Mouse (Mus musculus) forebrain, embryonic 14.5 days (tissue): ENCODE results near the gene Sh3kbp1. TPM values are rescaled to one million over a fixed set of nuclear protein-coding genes. Genes with fewer than 3 reads are reported as not detected.
A peak's percentile ranks its signal among the peaks of the same experiment; 100 is the strongest.
"Not testable (repeated sequence)": the region's sequence is repeated elsewhere in the genome, so short reads cannot be mapped to it uniquely, and the experiment has no call there.

Source experiments
- ATAC-seq: fragments of 200-750 bp; cut with Nextera tagmentation; 2 replicates; pipeline ENCODE4 v1.8.0; 2017; ENCODE audit warnings: mild to moderate bottlenecking, moderate library complexity
- DNase-seq: peaks from one replicate; pipeline ENCODE4 v3.0.0-alpha.2; 2015; ENCODE audit warnings: low spot score
- H3K27ac ChIP-seq: fragments of 300-500 bp; sonication (generic); 2 replicates; pipeline ENCODE4 v1.5.1; 2014; ENCODE audit warnings: low read depth, mild to moderate bottlenecking, control low read depth, low read length, moderate library complexity
- H3K27me3 ChIP-seq: fragments of 300-500 bp; sonication (generic); replicated peaks from 2 replicates; pipeline ENCODE4 v1.6.1; 2014; ENCODE audit warnings: low read length, control low read depth, mixed read lengths; ENCODE audit not compliant: control insufficient read depth, insufficient read depth
- H3K36me3 ChIP-seq: fragments of 300-500 bp; sonication (generic); 2 replicates; pipeline ENCODE4 v1.6.1; 2014; ENCODE audit warnings: low read length, control low read depth; ENCODE audit not compliant: control insufficient read depth, insufficient read depth
- H3K4me1 ChIP-seq: fragments of 300-500 bp; sonication (generic); 2 replicates; pipeline ENCODE4 v1.6.1; 2014; ENCODE audit warnings: antibody characterized with exemption, low read length, control low read depth; ENCODE audit not compliant: control insufficient read depth, insufficient read depth
- H3K4me2 ChIP-seq: fragments of 300-500 bp; sonication (generic); 2 replicates; pipeline ENCODE4 v1.6.1; 2014; ENCODE audit warnings: mild to moderate bottlenecking, control low read depth, low read length
- H3K4me3 ChIP-seq: fragments of 300-500 bp; sonication (generic); 2 replicates; pipeline ENCODE4 v1.5.1; 2014; ENCODE audit warnings: low read depth, low read length, control low read depth
- H3K9ac ChIP-seq: fragments of 300-500 bp; sonication (generic); 2 replicates; pipeline ENCODE4 v1.6.1; 2014; ENCODE audit warnings: mild to moderate bottlenecking, low read length, control low read depth, moderate library complexity
- H3K9me3 ChIP-seq: fragments of 300-500 bp; sonication (generic); replicated peaks from 2 replicates; pipeline ENCODE4 v1.6.1; 2016; ENCODE audit warnings: low read length, control low read depth, mixed read lengths; ENCODE audit not compliant: control insufficient read depth
- WGBS: fragments of 180-500 bp; shearing (Covaris S2); extraction: QIAGEN DNeasy Blood & Tissue Kit; methylation state at CpG from one replicate; pipeline ENCODE4 v1.1.7; 2014; 5-methylcytosine and 5-hydroxymethylcytosine counted together
- polyA plus RNA-seq: library from polyadenylated mRNA; unstranded; fragments of >200 nt; fragmentation: Nextera tagmentation; extraction: Ambion mirVana; gene quantifications from 2 replicates; pipeline ENCODE4 v1.2.1, GENCODE M21; 2014

The Sh3kbp1 gene
- polyA plus RNA-seq, result 38.7 and 43.9 TPM in 2 replicates

DNA sequence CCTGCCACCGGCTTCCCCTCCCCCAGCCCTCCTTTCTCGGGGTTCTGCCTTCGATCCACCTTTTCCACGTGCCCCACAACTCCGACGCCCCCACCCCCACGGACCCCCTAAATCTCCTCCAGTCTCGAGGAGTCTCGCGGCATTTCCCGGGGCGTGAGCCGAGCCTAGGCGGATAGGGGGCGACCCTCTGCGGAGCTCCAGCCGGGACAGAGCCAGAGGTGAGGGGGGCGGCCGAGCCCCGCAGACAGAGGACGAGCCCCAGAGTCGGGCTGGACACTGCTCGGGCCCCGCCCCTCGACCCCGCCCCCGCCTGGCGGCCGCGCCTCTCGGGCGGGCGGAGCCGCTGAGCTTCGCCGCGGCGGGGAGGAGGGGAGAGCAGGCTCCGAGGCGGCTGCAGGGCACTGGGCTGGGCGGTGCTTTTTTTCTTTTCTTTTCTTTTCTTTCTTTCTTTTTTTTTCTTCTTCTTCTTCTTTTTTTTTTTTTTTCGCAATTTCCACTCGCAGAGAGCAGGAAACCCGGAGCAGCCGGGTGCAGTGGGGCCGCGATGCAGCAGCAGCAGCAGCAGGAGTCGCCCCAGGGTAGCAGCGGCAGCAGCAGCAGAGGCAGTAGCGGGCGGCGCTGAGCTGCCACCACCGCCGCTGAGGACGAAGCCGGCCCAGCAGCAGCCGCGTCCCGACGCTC, at the start of gene Sh3kbp1:
Sh3kbp1 (plus strand) TSS at position 366 of the 681 bp plus-strand sequence.
- H3K9me3 ChIP-seq, result no peaks in the 10 kb centered on the region
- H3K4me1 ChIP-seq, result no peaks in the 10 kb centered on the region
- H3K27ac ChIP-seq, result peak within 1 kb of the TSS; percentile 66
- WGBS, result 28% methylated on average over 59 of the region's 60 CpGs
- peak within 1 kb of the TSS; percentile 72 for H3K9ac ChIP-seq
- peak within 1 kb of the TSS; percentile 56 for H3K4me2 ChIP-seq
- ATAC-seq (peak; percentile 86), DNase-seq (peak; percentile 63)
- no peaks in the 10 kb centered on the region for H3K27me3 ChIP-seq
- H3K36me3 ChIP-seq, result no peaks in the 10 kb centered on the region
- peak within 1 kb of the TSS; percentile 49 for H3K4me3 ChIP-seq

DNA sequence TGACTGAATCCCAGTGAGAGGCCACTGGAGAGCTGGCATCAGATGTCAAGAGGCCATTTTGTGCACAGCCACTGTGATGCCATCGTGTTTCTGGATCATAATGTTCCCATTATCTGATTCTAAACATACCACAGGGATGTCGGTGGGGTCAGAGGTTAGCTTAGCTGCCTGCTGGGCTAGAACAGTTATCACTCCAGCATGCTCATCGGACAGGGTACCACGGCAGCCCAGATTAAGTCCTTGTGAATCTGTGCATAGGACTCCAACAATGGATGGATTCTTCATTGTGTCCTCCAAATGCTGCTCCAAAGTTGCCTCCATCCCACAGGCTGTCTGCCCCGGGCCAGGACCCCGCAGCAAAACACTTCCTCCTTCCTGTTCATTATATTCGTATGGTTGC, 42.3 kb upstream of the Sh3kbp1 start:
- H3K27ac ChIP-seq, ATAC-seq, H3K9ac ChIP-seq, DNase-seq, H3K4me3 ChIP-seq, H3K9me3 ChIP-seq, H3K27me3 ChIP-seq, H3K4me1 ChIP-seq, H3K36me3 ChIP-seq, H3K4me2 ChIP-seq: not testable (repeated sequence)
- 86% methylated on average over 7 of the region's 7 CpGs for WGBS

- Histone ChIP-seq H3K9ac (no peak overlapping the region), H3K4me2 (no peak overlapping the region), H3K27me3 (no peaks in the 10 kb centered on the region), H3K27ac (no peak overlapping the region), H3K4me1 (no peaks in the 10 kb centered on the region), H3K4me3 (no peak overlapping the region), H3K9me3 (no peaks in the 10 kb centered on the region), H3K36me3 (no peaks in the 10 kb centered on the region; the same call in 1 of the 2 replicates)
- ATAC-seq, result no peak
- no peak for DNase-seq
- WGBS, result 56% methylated on average over 1 of the region's 1 CpGs
These were observed 35.4 kb upstream of the Sh3kbp1 start for GRCm38 (mm10) chrX:159591633-159592032.

- no peaks in the 10 kb centered on the region for H3K27me3 ChIP-seq
- no peaks in the 10 kb centered on the region for H3K4me1 ChIP-seq
- H3K4me2 ChIP-seq, result no peak overlapping the region
- WGBS, result 69% methylated on average over 1 of the region's 1 CpGs
- H3K9me3 ChIP-seq, result no peaks in the 10 kb centered on the region
- H3K36me3 ChIP-seq, result no peaks in the 10 kb centered on the region
- no peak for ATAC-seq
- H3K27ac ChIP-seq, result no peak overlapping the region
- H3K4me3 ChIP-seq, result no peak overlapping the region
- DNase-seq, result no peak
- H3K9ac ChIP-seq, result no peak overlapping the region
These were observed 29.6 kb upstream of the Sh3kbp1 start for GRCm38 (mm10) chrX:159597502-159597901.

DNA sequence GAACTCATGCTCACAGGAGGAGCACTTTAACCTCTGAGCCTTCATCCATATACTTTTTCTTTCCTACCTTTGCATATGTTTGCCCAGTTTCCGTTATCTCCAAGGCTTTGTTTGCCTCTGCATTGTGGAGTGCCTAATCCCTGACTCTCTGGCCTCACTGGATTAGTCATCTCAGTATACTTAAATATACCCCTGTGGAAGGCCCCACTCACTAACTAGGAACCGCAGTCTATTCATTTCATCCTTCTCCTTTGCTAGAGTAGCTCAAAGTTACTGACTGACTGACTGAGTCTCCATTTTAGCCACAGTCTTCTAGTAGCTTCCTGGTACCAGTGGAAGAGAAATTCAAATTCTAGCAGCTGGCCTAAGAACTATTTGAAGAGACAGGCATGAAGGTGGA, 22.2 kb upstream of the Sh3kbp1 start:
- Histone ChIP-seq H3K4me2 (no peak overlapping the region), H3K4me3 (no peak overlapping the region), H3K9me3 (no peaks in the 10 kb centered on the region), H3K27ac (no peak overlapping the region), H3K27me3 (no peaks in the 10 kb centered on the region), H3K36me3 (no peaks in the 10 kb centered on the region), H3K4me1 (no peaks in the 10 kb centered on the region), H3K9ac (no peak overlapping the region)
- ATAC-seq, result no peak
- no peak for DNase-seq
- WGBS, result 70% methylated on average over 2 of the region's 2 CpGs

- WGBS, result 47% methylated on average over 6 of the region's 6 CpGs
- no peak overlapping the region for H3K4me3 ChIP-seq
These were observed 20.1 kb upstream of the Sh3kbp1 start for GRCm38 (mm10) chrX:159606936-159607335.

DNA sequence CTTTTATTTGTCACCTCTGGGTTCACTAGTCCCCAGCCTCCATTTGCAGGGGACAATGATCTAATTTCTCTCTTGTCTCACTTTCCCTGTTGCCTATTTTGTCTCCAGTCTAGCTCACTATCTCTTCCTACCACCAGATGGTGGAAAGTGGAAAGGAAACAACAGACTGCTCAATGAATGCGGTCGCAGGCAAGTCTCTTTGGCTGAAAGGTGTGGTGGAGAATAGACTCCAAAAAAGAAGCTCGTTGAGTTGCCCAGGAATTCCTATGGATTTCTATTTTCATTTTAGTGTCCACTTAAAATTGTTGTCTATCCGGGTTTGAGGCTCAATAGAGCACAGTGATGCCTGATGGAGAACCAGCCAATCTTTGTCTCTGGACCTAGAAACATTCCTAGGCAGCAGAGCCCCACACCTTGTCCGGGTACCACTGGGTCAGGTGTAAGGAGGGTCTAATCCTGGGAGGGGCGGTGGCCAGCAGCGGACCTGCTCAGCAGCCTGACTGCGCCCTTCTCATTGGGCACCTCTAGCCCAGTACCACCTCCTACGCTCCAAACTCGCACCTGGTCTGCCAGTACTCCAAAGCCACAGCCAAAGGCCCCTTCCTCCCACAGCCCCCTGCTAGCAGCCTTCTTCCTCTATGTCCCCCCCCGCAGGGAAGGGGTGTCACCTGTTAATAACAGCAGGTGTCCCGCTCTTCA, 715 bp upstream of the Sh3kbp1 start:
- H3K9me3 ChIP-seq, result no peaks in the 10 kb centered on the region
- H3K27me3 ChIP-seq, result no peaks in the 10 kb centered on the region
- WGBS, result 34% methylated on average over 12 of the region's 12 CpGs
- peak overlapping the region; percentile 56 for H3K4me2 ChIP-seq
- peak overlapping the region; percentile 49 for H3K4me3 ChIP-seq
- no peaks in the 10 kb centered on the region for H3K36me3 ChIP-seq
- no peak overlapping the region for H3K27ac ChIP-seq
- DNase-seq, result peak; percentile 71
- peak overlapping the region; percentile 72; the same call in 1 of the 2 replicates for H3K9ac ChIP-seq
- peak; percentile 45 for ATAC-seq
- H3K4me1 ChIP-seq, result no peaks in the 10 kb centered on the region

More at GRCm38 (mm10) chrX:159606936-159607335, 20.1 kb upstream of the Sh3kbp1 start:
- H3K36me3 ChIP-seq, result no peaks in the 10 kb centered on the region
- no peak overlapping the region for H3K27ac ChIP-seq
- H3K9ac ChIP-seq, result no peak overlapping the region
- peak; percentile 50 for DNase-seq
- H3K4me2 ChIP-seq, result no peak overlapping the region
- ATAC-seq, result no peak
- H3K9me3 ChIP-seq, result no peaks in the 10 kb centered on the region
- no peaks in the 10 kb centered on the region for H3K27me3 ChIP-seq
- no peaks in the 10 kb centered on the region for H3K4me1 ChIP-seq

GRCm38 (mm10) chrX:159627588-159628566, 805 bp downstream of the Sh3kbp1 start:
- Histone ChIP-seq H3K27ac (peak overlapping the region; percentile 66), H3K9me3 (no peaks in the 10 kb centered on the region), H3K4me1 (no peaks in the 10 kb centered on the region), H3K27me3 (no peaks in the 10 kb centered on the region), H3K4me3 (peak overlapping the region; percentile 49), H3K4me2 (peak overlapping the region; percentile 56), H3K9ac (peak overlapping the region; percentile 72), H3K36me3 (no peaks in the 10 kb centered on the region)
- ATAC-seq (peak; percentile 70), DNase-seq (peak; percentile 38)
- 22% methylated on average over 56 of the region's 56 CpGs for WGBS
